Mouse (Mus musculus) lung, adult 2 months (tissue): ENCODE measurements around the gene Kcnj1.

Experiments used
- CTCF ChIP-seq: fragments of 200-500 bp; IDR thresholded peaks from 2 replicates; pipeline ENCODE4 v1.5.1; 2011; ENCODE audit warnings: mild to moderate bottlenecking, low read length, control low read depth; ENCODE audit not compliant: insufficient read depth
- POLR2A ChIP-seq: fragments of 200-500 bp; IDR thresholded peaks from 2 replicates; pipeline ENCODE4 v1.6.1; 2011; ENCODE audit warnings: low read depth, mild to moderate bottlenecking, control low read depth, low read length, borderline replicate concordance; ENCODE audit errors: extremely low read depth

DNA sequence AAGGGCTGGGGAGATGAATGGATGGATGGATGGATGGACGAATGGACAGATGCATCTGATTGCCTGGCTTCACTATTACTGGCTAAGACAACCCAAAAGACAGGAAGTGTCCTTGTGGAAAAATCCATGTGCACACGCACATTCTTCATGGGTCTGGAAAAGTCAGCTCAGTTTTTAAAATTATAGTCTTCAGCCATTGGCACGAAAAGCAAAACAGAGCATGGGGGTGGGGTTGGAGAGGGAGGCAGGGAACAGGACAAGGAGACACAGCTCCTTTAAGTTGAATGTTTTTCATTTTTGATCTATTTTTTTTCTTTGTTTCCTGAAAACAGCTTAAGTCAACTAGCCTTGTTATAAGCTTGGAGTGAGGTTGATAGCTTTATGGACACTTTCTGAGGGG, 58.8 kb downstream of the Kcnj1 start:
- no peak for TF ChIP-seq POLR2A
- no peak for TF ChIP-seq CTCF
